Mouse (Mus musculus): ENCODE data around the gene Tspan4. TPM values are rescaled to one million over a fixed set of nuclear protein-coding genes. Genes with fewer than 3 reads are reported as not detected.

Gene Tspan4
- total RNA-seq, 2 experiments from 2014 or later: 49.6 to 61.3 TPM

DNA sequence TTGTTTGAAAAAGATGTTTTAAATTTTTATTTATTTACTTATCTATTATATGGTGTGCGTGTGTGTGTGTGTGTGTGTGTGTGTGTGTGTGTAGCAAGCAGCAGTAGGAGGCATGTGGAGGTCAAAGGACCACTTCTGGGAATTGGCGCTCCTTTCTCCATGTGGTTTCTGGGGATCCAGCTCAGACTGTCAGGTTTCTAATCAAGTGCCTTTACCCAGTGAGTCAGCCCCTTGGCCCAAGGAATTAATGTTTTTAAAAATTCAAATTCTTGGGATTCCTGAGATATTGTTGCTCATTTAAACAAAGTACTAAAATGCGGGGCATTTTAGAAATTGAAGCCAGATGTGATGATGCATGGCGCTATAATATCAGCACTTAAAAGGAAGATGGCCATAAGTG lies 66.6 kb downstream of the Tspan4 start:
- DNase-seq (ENCODE audit: low spot score in 2 of 2): no peak

- no peak for DNase-seq (ENCODE audit: low spot score in 2 of 2)
These were observed 67.5 kb downstream of the Tspan4 start for GRCm38 (mm10) chr7:141542588-141542987.

Other genes with a start within 250 kb of the Tspan4 start
- gene Phrf1, start 246.5 kb upstream of the Tspan4 start, total RNA-seq (2021): 10 to 100 TPM; 75.8 to 76.0 TPM
- 1 to 10 TPM; 7.9 to 8.4 TPM for gene Irf7, start 208.8 kb upstream of the Tspan4 start, total RNA-seq (2021)
- 1 to 10 TPM; 1.6 to 9.5 TPM for gene Cdhr5, start 198.5 kb upstream of the Tspan4 start, total RNA-seq (2021)
- not detected for gene Sct, start 196.1 kb upstream of the Tspan4 start, total RNA-seq (2021)
- gene Drd4, start 183.2 kb upstream of the Tspan4 start, total RNA-seq (2021): under 1 TPM; 0.19 to 0.27 TPM
- gene Deaf1, start 147.6 kb upstream of the Tspan4 start, total RNA-seq (2021): 10 to 100 TPM; 21.9 to 30.3 TPM
- gene Tmem80, start 147.5 kb upstream of the Tspan4 start, total RNA-seq (2021): 10 to 100 TPM; 25.7 to 25.9 TPM
- 1 to 10 TPM; 1.9 to 2.7 TPM for gene Eps8l2, start 136.4 kb upstream of the Tspan4 start, total RNA-seq (2021)
- 100 to 1,000 TPM; 677 to 814 TPM for gene Taldo1, start 83.0 kb upstream of the Tspan4 start, total RNA-seq (2021)
- gene Gatd1, start 61.1 kb upstream of the Tspan4 start, total RNA-seq (2021): 10 to 100 TPM; 25.5 to 35.3 TPM
- gene Cend1, start 45.7 kb upstream of the Tspan4 start, total RNA-seq (2021): 1 to 10 TPM; 1.7 to 2.4 TPM
- gene Slc25a22, start 37.3 kb upstream of the Tspan4 start, total RNA-seq (2021): 100 to 1,000 TPM; 104 to 105 TPM
- gene Pidd1, start 31.2 kb upstream of the Tspan4 start, total RNA-seq (2021): 1 to 10 TPM; 1.1 to 1.4 TPM
- gene Rplp2, start 27.9 kb upstream of the Tspan4 start, total RNA-seq (2021): 1,000 to 10,000 TPM in 1 of 2 experiments, 100 to 1,000 TPM in 1; 949 to 1,096 TPM
- 1,000 to 10,000 TPM in 1 of 2 experiments, 100 to 1,000 TPM in 1; 739 to 1,290 TPM for gene Pnpla2, start 20.0 kb upstream of the Tspan4 start, total RNA-seq (2021)
- 10 to 100 TPM; 11.2 to 12.5 TPM for gene Cracr2b, start 14.1 kb upstream of the Tspan4 start, total RNA-seq (2021)
- gene Cd151, start 7.8 kb upstream of the Tspan4 start, total RNA-seq (2021): 100 to 1,000 TPM; 317 to 379 TPM
- 100 to 1,000 TPM; 104 to 114 TPM for gene Polr2l, start 108 bp upstream of the Tspan4 start, total RNA-seq (2021)
- 10 to 100 TPM; 54.5 to 59.0 TPM for gene Chid1, start 64.6 kb downstream of the Tspan4 start, total RNA-seq (2021)
- 10 to 100 TPM; 56.4 to 83.8 TPM for gene Ap2a2, start 86.9 kb downstream of the Tspan4 start, total RNA-seq (2021)
- gene Muc6, start 180.1 kb downstream of the Tspan4 start, total RNA-seq (2021): not detected
- gene Muc2, start 215.1 kb downstream of the Tspan4 start, total RNA-seq (2021): 1 to 10 TPM in 1 of 2 experiments, under 1 TPM in 1; 0.50 to 2.7 TPM

Measured in adrenal gland, adult 18-20 months (tissue).